Mouse (Mus musculus) gastrocnemius, postnatal 36 days (tissue): ENCODE measurements around the gene Rbm20. TPM values are rescaled to one million over a fixed set of nuclear protein-coding genes. Genes with fewer than 3 reads are reported as not detected.

ENCODE experiments used
- DNase-seq, 2 experiments: peaks; one replicate each; pipeline ENCODE4 v3.0.0; 2022
- intact Hi-C: fragments of 180-260 bp; cut with DNase I; formaldehyde crosslinking; loops from one replicate; pipeline ENCODE4 v1.15.1; 2025
- total RNA-seq, 2 experiments: library from RNA; stranded (reverse); gene quantifications; 2 replicates each; pipeline ENCODE4 v1.2.3; 2021

The Rbm20 gene
- total RNA-seq, 2 experiments from 2014 or later = 73.8 to 83.8 TPM

GRCm38 (mm10) chr19:53859149-53859548 lies 182.0 kb downstream of the Rbm20 start:
- DNase-seq = no peak
- intact Hi-C loops = no loop called here

- no peak for DNase-seq
- intact Hi-C loops = no loop called here
Observed at GRCm38 (mm10) chr19:53859593-53859992, 182.5 kb downstream of the Rbm20 start.

- no peak for DNase-seq
- intact Hi-C loops = no loop called here
Observed at GRCm38 (mm10) chr19:53861346-53861745, 184.2 kb downstream of the Rbm20 start.

GRCm38 (mm10) chr19:53862573-53863246 lies 185.6 kb downstream of the Rbm20 start:
- DNase-seq = no peak
- intact Hi-C loops = no loop called here

- DNase-seq = no peak
- intact Hi-C loops = no loop called here
Observed at GRCm38 (mm10) chr19:53867238-53867637, 190.1 kb downstream of the Rbm20 start.

- intact Hi-C loops = no loop called here
Observed at GRCm38 (mm10) chr19:53868125-53868524, 191.0 kb downstream of the Rbm20 start.

GRCm38 (mm10) chr19:53868796-53869195 lies 191.7 kb downstream of the Rbm20 start:
- no peak for DNase-seq
- intact Hi-C loops = no loop called here

More at GRCm38 (mm10) chr19:53868125-53868524, 191.0 kb downstream of the Rbm20 start:
- DNase-seq = no peak

GRCm38 (mm10) chr19:53869427-53870385 lies 192.6 kb downstream of the Rbm20 start:
- DNase-seq = no peak
- intact Hi-C loops = no loop called here

GRCm38 (mm10) chr19:53870568-53870967 lies 193.5 kb downstream of the Rbm20 start:
- no peak for DNase-seq
- intact Hi-C loops = no loop called here

- DNase-seq = no peak
- intact Hi-C loops = no loop called here
Observed at GRCm38 (mm10) chr19:53871502-53871901, 194.4 kb downstream of the Rbm20 start.

- no peak for DNase-seq
- intact Hi-C loops = no loop called here
Observed at GRCm38 (mm10) chr19:53872994-53873713, 196.0 kb downstream of the Rbm20 start.

GRCm38 (mm10) chr19:53875246-53875645 lies 198.1 kb downstream of the Rbm20 start:
- intact Hi-C loops = no loop called here
- DNase-seq = no peak

- DNase-seq = no peak
Observed at GRCm38 (mm10) chr19:53877779-53878178, 200.7 kb downstream of the Rbm20 start.

GRCm38 (mm10) chr19:53880460-53880859 lies 203.4 kb downstream of the Rbm20 start:
- intact Hi-C loops = no loop called here
- no peak for DNase-seq

More at GRCm38 (mm10) chr19:53877779-53878178, 200.7 kb downstream of the Rbm20 start:
- intact Hi-C loops = no loop called here

- intact Hi-C loops = no loop called here
- no peak for DNase-seq
Observed at GRCm38 (mm10) chr19:53881786-53882185, 204.7 kb downstream of the Rbm20 start.

- no peak for DNase-seq
- intact Hi-C loops = no loop called here
Observed at GRCm38 (mm10) chr19:53885450-53885849, 208.3 kb downstream of the Rbm20 start.

GRCm38 (mm10) chr19:53886576-53887370 lies 209.7 kb downstream of the Rbm20 start:
- DNase-seq = no peak
- intact Hi-C loops = no loop called here

- intact Hi-C loops = no loop called here
- DNase-seq = no peak
Observed at GRCm38 (mm10) chr19:53887822-53888221, 210.7 kb downstream of the Rbm20 start.

GRCm38 (mm10) chr19:53888331-53888730 lies 211.2 kb downstream of the Rbm20 start:
- intact Hi-C loops = no loop called here

GRCm38 (mm10) chr19:53889555-53889954 lies 212.4 kb downstream of the Rbm20 start:
- DNase-seq = no peak
- intact Hi-C loops = no loop called here

More at GRCm38 (mm10) chr19:53888331-53888730, 211.2 kb downstream of the Rbm20 start:
- no peak for DNase-seq
